Mouse (Mus musculus) G1E (cell line): ENCODE data around the gene Mpi. TPM values are rescaled to one million over a fixed set of nuclear protein-coding genes. Genes with fewer than 3 reads are reported as not detected.

Experiments used
- ATAC-seq: 2 replicates; pipeline ENCODE4 v1.8.0; 2016; ENCODE audit warnings: mild to moderate bottlenecking; ENCODE audit not compliant: insufficient number of reproducible peaks, poor library complexity, low FRiP score, severe bottlenecking; ENCODE audit errors: extremely low read depth
- DNase-seq: peaks from one replicate; pipeline ENCODE4 v3.0.0; 2012; ENCODE audit warnings: low spot score
- H3K27me3 ChIP-seq: 2 replicates; pipeline ENCODE4 v1.6.1; 2012; ENCODE audit warnings: mild to moderate bottlenecking, low read length, inconsistent platforms; ENCODE audit not compliant: insufficient read depth
- H3K36me3 ChIP-seq: replicated peaks from 2 replicates; pipeline ENCODE3; 2012; ENCODE audit warnings: mild to moderate bottlenecking, inconsistent platforms
- H3K4me1 ChIP-seq: 2 replicates; pipeline ENCODE4 v1.6.1; 2012; ENCODE audit warnings: low read depth, low read length, inconsistent platforms, mixed read lengths; ENCODE audit not compliant: insufficient read depth
- H3K4me3 ChIP-seq: 2 replicates; pipeline ENCODE4 v1.5.1; 2012; ENCODE audit warnings: low read depth, mild to moderate bottlenecking, inconsistent platforms, low read length, moderate library complexity, mixed read lengths
- H3K9me3 ChIP-seq: replicated peaks from 2 replicates; pipeline ENCODE4 v1.6.1; 2012; ENCODE audit warnings: inconsistent platforms
- CTCF ChIP-seq: IDR thresholded peaks from 2 replicates; pipeline ENCODE4 v1.5.1; 2012; ENCODE audit warnings: low read depth, low read length, inconsistent platforms, mixed read lengths
- GATA1 ChIP-seq: IDR thresholded peaks from 2 replicates; pipeline ENCODE4 v1.6.1; 2012; ENCODE audit warnings: borderline replicate concordance, low read length, inconsistent platforms, mixed read lengths
- GATA2 ChIP-seq: IDR thresholded peaks from 2 replicates; pipeline ENCODE4 v1.6.1; 2012; ENCODE audit warnings: low read depth, low read length, inconsistent platforms, borderline replicate concordance
- POLR2AphosphoS5 ChIP-seq: IDR thresholded peaks from 2 replicates; pipeline ENCODE4 v1.6.1; 2012; ENCODE audit warnings: low read depth, low read length, inconsistent platforms; ENCODE audit not compliant: insufficient replicate concordance
- TAL1 ChIP-seq: conservative IDR thresholded peaks from 2 replicates; pipeline ENCODE4 v1.6.1; 2012; ENCODE audit warnings: low read depth, low read length, inconsistent platforms, mixed read lengths
- polyA plus RNA-seq: library from polyadenylated mRNA; stranded (reverse); fragments of >175 nt; gene quantifications from 2 replicates; pipeline ENCODE4 v1.2.3, GENCODE M21; 2012
- total RNA-seq, 2 experiments: library from RNA; stranded (forward) in 1 of 2; stranded (reverse) in 1 of 2; fragments of 200-1000 nt in 1 of 2; fragments of >200 nt in 1 of 2; fragmentation: Nextera tagmentation in 1 of 2; gene quantifications; 2 replicates each; pipeline ENCODE4 v1.2.3; 2014 to 2017

The Mpi gene
- total and polyA plus RNA-seq, 3 experiments, result 4.4 to 12.5 (median 12.3) TPM

DNA sequence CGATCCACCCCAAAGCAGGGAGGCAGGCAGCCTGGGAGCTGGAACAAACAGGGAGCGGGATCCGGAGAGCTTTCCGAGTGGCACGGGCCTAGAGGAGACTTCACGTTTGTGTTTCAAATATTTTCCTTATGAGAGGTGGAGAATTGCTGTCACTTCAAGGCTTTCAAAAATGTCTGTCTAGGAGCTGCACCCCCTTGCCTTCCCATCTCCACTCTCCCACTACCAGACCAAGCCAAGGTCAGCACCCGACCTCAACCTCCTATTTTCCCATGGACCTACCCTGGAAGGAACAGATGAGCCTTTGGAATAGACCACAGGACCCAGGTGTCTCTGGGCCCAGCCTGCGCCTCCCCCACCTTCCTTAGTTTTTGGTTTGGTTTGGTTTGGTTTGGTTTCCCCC is 44.7 kb upstream of the Mpi start:
- no peak for DNase-seq
- ATAC-seq, result no peak
- TF ChIP-seq GATA2, result no peak
- no peak for TF ChIP-seq GATA1
- no peak for TF ChIP-seq TAL1
- TF ChIP-seq POLR2AphosphoS5, result no peak
- TF ChIP-seq CTCF, result no peak
- Histone ChIP-seq H3K36me3 (peaks cover 42% of the 10 kb centered on the region), H3K27me3 (peaks cover 22% of the 10 kb centered on the region), H3K4me3 (no peak overlapping the region), H3K9me3 (no peaks in the 10 kb centered on the region), H3K4me1 (peaks cover 29% of the 10 kb centered on the region)

- Histone ChIP-seq H3K9me3 (no peaks in the 10 kb centered on the region), H3K4me1 (peaks cover 21% of the 10 kb centered on the region), H3K27me3 (peaks cover 8% of the 10 kb centered on the region), H3K4me3 (no peak overlapping the region), H3K36me3 (peaks cover 62% of the 10 kb centered on the region)
- DNase-seq (no peak), ATAC-seq (no peak)
- TF ChIP-seq TAL1, result no peak
Measured at GRCm38 (mm10) chr9:57594174-57594509, 41.6 kb upstream of the Mpi start.

- Histone ChIP-seq H3K36me3 (peaks cover 65% of the 10 kb centered on the region), H3K4me3 (no peak overlapping the region), H3K9me3 (no peaks in the 10 kb centered on the region), H3K4me1 (peaks cover 24% of the 10 kb centered on the region), H3K27me3 (peaks cover 4% of the 10 kb centered on the region; the same call in 1 of the 2 replicates)
- ATAC-seq, result no peak
- TF ChIP-seq POLR2AphosphoS5, result no peak
- TF ChIP-seq CTCF, result no peak
- no peak for TF ChIP-seq GATA1
- no peak for TF ChIP-seq GATA2
- no peak for TF ChIP-seq TAL1
- DNase-seq, result no peak
Measured at GRCm38 (mm10) chr9:57593454-57594173, 41.1 kb upstream of the Mpi start.

DNA sequence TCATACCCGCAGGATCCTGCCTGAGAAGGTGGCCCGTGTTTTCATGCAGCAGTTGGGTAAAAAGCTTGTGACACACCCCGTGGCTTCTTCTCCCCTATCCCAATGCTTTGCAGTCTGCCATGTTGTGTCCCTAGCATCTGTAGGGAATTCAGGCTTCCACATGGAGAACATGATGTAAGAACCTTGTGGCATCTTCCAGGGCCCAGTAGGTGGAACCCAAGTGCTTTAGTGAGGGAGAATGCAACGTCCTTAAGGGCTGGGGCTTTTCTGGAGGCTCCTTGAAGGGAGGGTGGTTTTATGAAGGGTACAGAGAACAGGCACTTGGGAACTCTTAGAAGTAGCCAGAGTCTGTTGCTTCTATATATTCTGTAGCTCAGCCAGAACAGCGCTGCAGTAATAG is 38.2 kb upstream of the Mpi start:
- Histone ChIP-seq H3K9me3 (no peaks in the 10 kb centered on the region), H3K4me3 (no peak overlapping the region), H3K4me1 (peaks cover 29% of the 10 kb centered on the region), H3K36me3 (peaks cover 80% of the 10 kb centered on the region), H3K27me3 (no peaks in the 10 kb centered on the region)
- TF ChIP-seq POLR2AphosphoS5 (no peak), GATA2 (no peak), GATA1 (no peak), TAL1 (no peak), CTCF (no peak)
- DNase-seq (no peak), ATAC-seq (no peak)

GRCm38 (mm10) chr9:57589224-57590126 is 36.9 kb upstream of the Mpi start, which contains the start of gene Ulk3:
Ulk3 (plus strand) TSS chr9:57589452.
- Histone ChIP-seq H3K9me3 (no peaks in the 10 kb centered on the region), H3K4me3 (peak within 1 kb of the TSS; percentile 87), H3K36me3 (peaks cover 79% of the 10 kb centered on the region), H3K4me1 (peaks cover 29% of the 10 kb centered on the region), H3K27me3 (no peaks in the 10 kb centered on the region)
- TF ChIP-seq TAL1, result no peak
- no peak for TF ChIP-seq POLR2AphosphoS5
- TF ChIP-seq GATA1, result no peak
- TF ChIP-seq GATA2, result no peak
- no peak for TF ChIP-seq CTCF
- DNase-seq, result peak; percentile 87
- ATAC-seq, result peak; percentile 69

GRCm38 (mm10) chr9:57584991-57585390 is 32.4 kb upstream of the Mpi start:
- peaks cover 16% of the 10 kb centered on the region for H3K4me1 ChIP-seq
- H3K9me3 ChIP-seq, result no peaks in the 10 kb centered on the region
- TF ChIP-seq POLR2AphosphoS5 (no peak), GATA2 (no peak), TAL1 (no peak), CTCF (no peak), GATA1 (no peak)
- DNase-seq (no peak), ATAC-seq (no peak)
- H3K4me3 ChIP-seq, result no peak overlapping the region
- no peaks in the 10 kb centered on the region for H3K27me3 ChIP-seq
- H3K36me3 ChIP-seq, result peaks cover 81% of the 10 kb centered on the region
